Mouse (Mus musculus) B cell, adult (primary cell): Measurements from ENCODE around the gene Clec5a. TPM values are rescaled to one million over a fixed set of nuclear protein-coding genes. Genes with fewer than 3 reads are reported as not detected.

Experiments used
- total RNA-seq: library from RNA; stranded (reverse); gene quantifications from 4 replicates; pipeline ENCODE4 v1.2.4, GENCODE M21; 2023; ENCODE audit not compliant: inconsistent age

Gene Clec5a
- not detected in 4 replicates for total RNA-seq

DNA sequence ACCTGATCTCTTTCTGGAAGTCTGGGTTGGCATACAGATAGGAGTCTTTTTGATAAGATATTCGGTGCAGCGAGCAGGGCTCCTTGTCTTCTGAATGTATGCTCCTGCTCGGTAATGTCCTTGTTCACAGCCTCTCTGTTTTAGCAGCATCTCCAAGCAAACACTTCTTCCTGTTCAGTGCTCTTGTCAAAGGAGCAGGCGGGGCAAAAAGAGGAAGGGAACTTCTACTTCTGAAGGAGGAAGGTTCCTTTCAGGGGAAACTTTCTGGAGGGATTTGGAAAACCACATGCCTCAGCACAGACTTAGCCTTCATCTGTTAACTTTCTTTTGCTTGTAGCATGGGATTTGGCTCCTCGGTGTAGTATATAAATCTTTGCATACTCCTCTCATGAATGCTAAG lies at the start of gene Clec5a:
Gene Clec5a, minus strand, starts transcription at position 177 of the 400 bp plus-strand sequence.

GRCm38 (mm10) chr6:40628406-40629000 lies 42.9 kb upstream of the Clec5a start, which contains the start of gene Mgam:
Gene Mgam (plus strand): TSS chr6:40628831.

DNA sequence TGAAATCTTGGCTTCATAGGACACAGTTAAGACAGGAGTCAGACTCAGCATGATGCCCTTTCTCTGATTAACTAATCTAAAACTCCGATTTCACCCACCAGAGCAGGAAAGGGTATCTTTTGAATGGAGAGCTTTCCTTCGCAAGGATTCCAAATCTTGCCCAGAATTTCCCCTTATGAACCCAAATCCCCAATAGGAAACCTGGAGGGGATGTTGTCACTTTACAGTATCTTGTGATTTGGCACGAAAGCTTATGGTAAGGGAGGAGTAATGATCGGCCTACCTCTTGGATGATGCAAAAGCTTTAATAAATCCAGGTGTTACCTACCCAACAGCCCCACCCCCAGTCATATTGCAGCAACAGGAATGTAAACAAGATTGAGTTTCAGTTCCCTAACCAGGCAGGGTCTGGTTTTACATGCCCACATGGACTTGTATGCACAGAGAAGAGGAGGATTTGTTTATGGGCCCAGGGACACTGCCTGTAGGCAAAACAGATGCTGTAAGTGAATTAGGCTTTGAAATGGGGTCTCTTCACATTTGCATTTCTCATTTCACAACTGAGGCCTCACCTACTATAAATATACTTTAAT lies 27.7 kb upstream of the Clec5a start, which contains the start of gene Tas2r138:
Gene Tas2r138, minus strand, starts transcription at position 51 of the 593 bp plus-strand sequence.

DNA sequence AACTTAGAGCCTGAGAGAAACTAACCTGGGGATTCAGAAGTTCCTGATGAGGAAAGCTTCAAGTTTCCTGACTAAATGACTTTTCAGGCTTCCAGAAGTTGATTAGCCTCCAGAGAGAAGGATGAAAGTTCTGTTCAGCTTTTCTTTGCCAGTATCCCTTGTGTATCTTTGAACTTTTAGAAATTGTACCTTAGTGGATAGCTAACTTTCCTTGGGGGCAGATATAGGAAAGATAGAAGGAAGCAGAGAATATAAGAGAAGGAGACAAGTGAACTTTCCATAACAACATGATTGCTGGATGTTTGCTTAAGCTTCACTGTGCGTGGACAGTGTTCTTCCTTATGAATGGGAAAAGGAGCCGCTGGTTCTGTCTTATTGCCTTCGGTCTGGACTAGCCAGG lies 16.4 kb downstream of the Clec5a start, which contains the start of gene Olfr460:
Gene Olfr460, plus strand, starts transcription at position 301 of the 400 bp plus-strand sequence.

GRCm38 (mm10) chr6:40554950-40555349 lies 30.7 kb downstream of the Clec5a start, which contains the start of gene Olfr461:
Gene Olfr461 (minus strand): TSS chr6:40555050.

Other genes with a start within 250 kb of the Clec5a start
- gene E330009J07Rik, start 149.7 kb downstream of the Clec5a start, total RNA-seq: 11.2 to 16.1 TPM (median 13.3 TPM) in 4 replicates
- not detected in 4 replicates for gene Wee2, start 146.7 kb downstream of the Clec5a start, total RNA-seq
- gene Ssbp1, start 114.5 kb downstream of the Clec5a start, total RNA-seq: 109 to 120 TPM (median 113 TPM) in 4 replicates
- 0.48 to 0.66 TPM in 2 of 4 replicates, not detected in the others for gene Tas2r137, start 94.6 kb downstream of the Clec5a start, total RNA-seq
- 0.54 TPM in 1 of 4 replicates, not detected in the others for gene Tas2r108, start 92.3 kb downstream of the Clec5a start, total RNA-seq
- not detected in 4 replicates for gene Prss37, start 66.3 kb downstream of the Clec5a start, total RNA-seq
- not detected in 4 replicates for gene Olfr461, start 30.8 kb downstream of the Clec5a start, total RNA-seq
- not detected in 4 replicates for gene Olfr460, start 16.3 kb downstream of the Clec5a start, total RNA-seq
- gene Tas2r138, start 27.5 kb upstream of the Clec5a start, total RNA-seq: not detected in 4 replicates
- gene Mgam, start 43.0 kb upstream of the Clec5a start, total RNA-seq: not detected in 4 replicates